Mouse (Mus musculus) kidney, adult 10 weeks (tissue): ENCODE results near the gene Gm7951. TPM values are rescaled to one million over a fixed set of nuclear protein-coding genes. Genes with fewer than 3 reads are reported as not detected.

ENCODE experiments used
- polyA plus RNA-seq: library from polyadenylated mRNA; stranded (reverse); fragments of 350-450 nt; fragmentation: Illumina TruSeq; extraction: RNeasy Lipid Tissue Mini Kit (QIAGEN cat#74804); gene quantifications from one replicate; pipeline ENCODE4 v1.2.3, GENCODE M21; 2014; ENCODE audit warnings: low read depth, low replicate concordance

Gene Gm7951
- not detected for polyA plus RNA-seq

GRCm38 (mm10) chr14:42117269-42117668 is at the start of gene Gm7951:
Gene Gm7951, minus strand, starts transcription at chr14:42117369.

GRCm38 (mm10) chr14:42162522-42162921 is 45.4 kb upstream of the Gm7951 start, which contains the start of gene Gm17027:
Gene Gm17027, minus strand, starts transcription at chr14:42162622.

Other genes with a start within 250 kb of the Gm7951 start
- gene Gm7980, start 210.1 kb downstream of the Gm7951 start, polyA plus RNA-seq = not detected
- not detected for gene 1700049E17Rik1, start 192.4 kb downstream of the Gm7951 start, polyA plus RNA-seq
- gene 1700024B05Rik, start 173.4 kb downstream of the Gm7951 start, polyA plus RNA-seq = not detected
- gene Gm6401, start 149.4 kb downstream of the Gm7951 start, polyA plus RNA-seq = not detected
- gene Gm3543, start 134.0 kb downstream of the Gm7951 start, polyA plus RNA-seq = not detected
- gene Gm17027, start 45.3 kb upstream of the Gm7951 start, polyA plus RNA-seq = not detected
- gene Gm3573, start 73.4 kb upstream of the Gm7951 start, polyA plus RNA-seq = not detected
- not detected for gene Gm17026, start 142.7 kb upstream of the Gm7951 start, polyA plus RNA-seq
- gene Gm9611, start 180.0 kb upstream of the Gm7951 start, polyA plus RNA-seq = not detected
- not detected for gene Gm7995, start 192.8 kb upstream of the Gm7951 start, polyA plus RNA-seq